Mouse (Mus musculus): ENCODE results near the gene Pim2. TPM values are rescaled to one million over a fixed set of nuclear protein-coding genes. Genes with fewer than 3 reads are reported as not detected.
"Not testable (repeated sequence)": the region's sequence is repeated elsewhere in the genome, so short reads cannot be mapped to it uniquely, and the experiment has no call there.

The Pim2 gene
- polyA plus RNA-seq, 1 experiment = 54.6 TPM

DNA sequence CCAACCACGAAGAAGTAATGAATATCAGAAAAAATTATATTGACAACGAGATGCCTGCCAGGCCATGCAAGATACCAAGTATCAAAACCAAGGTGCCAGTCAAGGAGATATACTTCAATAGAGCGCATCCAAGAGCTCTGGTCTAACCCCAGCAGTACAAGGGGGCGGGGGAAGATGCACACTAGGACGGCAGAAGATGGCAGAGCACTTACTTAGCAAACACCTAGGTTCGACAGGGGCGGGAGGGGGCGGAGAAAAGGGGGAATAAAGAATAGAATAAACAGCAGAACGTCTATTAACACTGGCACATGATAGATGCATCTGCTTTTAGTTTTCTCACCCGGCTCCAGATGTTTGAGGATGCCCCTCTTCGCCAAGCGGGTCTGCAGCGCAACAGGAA is 20.1 kb downstream of the Pim2 start:
- DNase-seq = peak; percentile 13
- TF ChIP-seq POLR2A (IDR thresholded peaks at IDR 0.05; ENCODE audit: control insufficient read depth, extremely low read depth, insufficient read depth, low read length, poor library complexity) (no peak), CTCF (IDR thresholded peaks at IDR 0.05; ENCODE audit: borderline replicate concordance, control insufficient read depth, extremely low read depth, insufficient read depth, low read length, poor library complexity) (no peak)
- 12% methylated on average over 13 of the region's 13 CpGs for WGBS
- H3K36me3 ChIP-seq (ENCODE audit: control insufficient read depth, insufficient read depth, low read length) = peaks cover 16% of the 10 kb centered on the region; the same call in 1 of the 2 replicates
- peak overlapping the region; percentile 100 for H3K4me3 ChIP-seq (ENCODE audit: control insufficient read depth, insufficient read depth, low read length)
- no peaks in the 10 kb centered on the region for H3K27me3 ChIP-seq (ENCODE audit: control insufficient read depth, insufficient read depth, low read length)
- H3K4me1 ChIP-seq (replicated peaks; ENCODE audit: control insufficient read depth, insufficient read depth, low read length) = 0 out of 2 replicates have a peak, but pooled peaks cover 2% of the 10 kb centered on the region
- peak overlapping the region; percentile 96; the same call in 1 of the 2 replicates for H3K27ac ChIP-seq (ENCODE audit: control insufficient read depth, insufficient read depth, low read length)

DNA sequence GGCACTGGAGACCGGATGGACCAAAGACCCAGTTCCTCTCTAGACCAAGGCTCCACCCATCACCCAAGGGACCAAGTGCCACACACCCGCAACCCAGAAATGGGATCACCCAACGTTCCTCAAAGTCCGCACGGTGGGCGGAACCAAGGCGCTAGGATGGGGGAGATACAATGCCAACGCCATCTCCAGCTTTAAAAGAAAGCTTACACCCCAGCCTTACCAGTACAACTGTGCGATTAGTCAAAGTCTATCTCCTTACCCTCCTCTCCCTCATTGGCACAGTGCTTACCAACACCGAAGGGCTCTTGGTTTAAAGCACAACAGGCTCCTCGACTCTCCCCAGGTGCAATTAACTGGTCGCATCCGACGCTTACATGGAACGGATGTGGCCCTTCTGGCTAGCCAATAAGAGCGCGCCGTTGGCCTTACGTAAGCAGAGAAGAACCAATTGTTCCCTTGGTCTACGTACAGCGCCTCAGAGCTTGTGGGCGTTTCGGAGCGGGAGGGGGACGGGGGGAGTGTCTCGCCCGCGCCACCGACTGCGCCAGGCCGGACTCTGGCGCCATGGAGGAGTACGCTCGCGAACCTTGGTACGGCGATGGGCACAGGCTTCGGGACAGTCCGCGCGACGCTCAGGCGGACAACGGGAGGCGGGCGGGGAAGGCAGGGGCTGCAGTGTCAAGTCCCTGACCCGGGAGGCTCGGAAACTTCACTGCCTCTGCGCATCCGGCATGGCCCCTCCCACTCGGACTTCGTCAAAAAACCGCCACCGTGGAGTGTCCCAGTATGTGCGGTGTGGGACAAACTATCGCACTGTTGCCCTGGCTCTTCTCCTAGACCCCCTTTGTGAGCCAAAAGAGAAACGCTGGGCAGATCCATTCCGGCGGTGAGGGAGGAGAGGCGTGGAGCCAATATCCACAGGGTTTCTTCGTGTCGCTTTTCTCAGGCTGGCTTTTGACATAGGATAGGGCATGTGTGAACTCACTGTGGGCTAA is 21.1 kb downstream of the Pim2 start, which contains the start of the genes Pqbp1 and Timm17b:
TSS of gene Pqbp1 (minus strand) at position 390 of the 995 bp plus-strand sequence.
TSS of gene Timm17b (plus strand) at position 478 of the 995 bp plus-strand sequence.
- 3% methylated on average over 62 of the region's 62 CpGs for WGBS

DNA sequence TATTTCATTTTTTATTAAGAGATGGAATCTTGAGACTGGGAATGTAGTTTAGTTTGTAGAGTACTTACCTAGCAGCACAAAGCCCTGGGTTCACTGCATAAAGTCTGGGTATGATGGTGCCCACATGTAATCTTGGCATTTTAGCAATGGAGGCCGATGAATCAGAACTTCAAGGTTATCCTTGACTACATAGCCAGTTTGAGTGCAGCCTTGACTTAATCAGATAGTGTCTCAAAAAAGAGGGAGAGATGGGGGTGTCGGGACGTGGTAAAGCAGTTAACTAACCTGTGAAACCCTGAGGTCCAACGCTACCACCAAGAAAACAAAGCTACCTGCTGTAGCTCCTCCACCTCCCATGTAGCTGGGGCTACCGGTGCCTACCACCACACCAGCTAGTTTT is 26.4 kb downstream of the Pim2 start:
- H3K4me1 ChIP-seq (replicated peaks; ENCODE audit: control insufficient read depth, insufficient read depth, low read length) = 0 out of 2 replicates have a peak, but pooled peaks cover 2% of the 10 kb centered on the region
- H3K27ac ChIP-seq (ENCODE audit: control insufficient read depth, insufficient read depth, low read length) = no peak overlapping the region
- H3K4me3 ChIP-seq (ENCODE audit: control insufficient read depth, insufficient read depth, low read length) = no peak overlapping the region
- WGBS = 96% methylated on average over 5 of the region's 5 CpGs
- no peak for DNase-seq
- H3K36me3 ChIP-seq (ENCODE audit: control insufficient read depth, insufficient read depth, low read length) = no peaks in the 10 kb centered on the region
- H3K27me3 ChIP-seq (ENCODE audit: control insufficient read depth, insufficient read depth, low read length) = no peaks in the 10 kb centered on the region
- no peak for TF ChIP-seq POLR2A (IDR thresholded peaks at IDR 0.05; ENCODE audit: control insufficient read depth, extremely low read depth, insufficient read depth, low read length, poor library complexity)
- no peak for TF ChIP-seq CTCF (IDR thresholded peaks at IDR 0.05; ENCODE audit: borderline replicate concordance, control insufficient read depth, extremely low read depth, insufficient read depth, low read length, poor library complexity)

More for the DNA sequence above, 21.1 kb downstream of the Pim2 start, which contains the start of the genes Pqbp1 and Timm17b:
- peak within 1 kb of the TSS; percentile 96 for H3K27ac ChIP-seq (ENCODE audit: control insufficient read depth, insufficient read depth, low read length)
- H3K4me1 ChIP-seq (replicated peaks; ENCODE audit: control insufficient read depth, insufficient read depth, low read length) = 0 out of 2 replicates have a peak, but pooled peaks cover 2% of the 10 kb centered on the region
- peaks cover 15% of the 10 kb centered on the region; the same call in 1 of the 2 replicates for H3K36me3 ChIP-seq (ENCODE audit: control insufficient read depth, insufficient read depth, low read length)
- peak within 1 kb of the TSS; percentile 100 for H3K4me3 ChIP-seq (ENCODE audit: control insufficient read depth, insufficient read depth, low read length)
- H3K27me3 ChIP-seq (ENCODE audit: control insufficient read depth, insufficient read depth, low read length) = no peaks in the 10 kb centered on the region
- DNase-seq = peak; percentile 84
- TF ChIP-seq POLR2A (IDR thresholded peaks at IDR 0.05; ENCODE audit: control insufficient read depth, extremely low read depth, insufficient read depth, low read length, poor library complexity) = peak; percentile 55; the same call in 1 of the 2 replicates
- no peak for TF ChIP-seq CTCF (IDR thresholded peaks at IDR 0.05; ENCODE audit: borderline replicate concordance, control insufficient read depth, extremely low read depth, insufficient read depth, low read length, poor library complexity)

DNA sequence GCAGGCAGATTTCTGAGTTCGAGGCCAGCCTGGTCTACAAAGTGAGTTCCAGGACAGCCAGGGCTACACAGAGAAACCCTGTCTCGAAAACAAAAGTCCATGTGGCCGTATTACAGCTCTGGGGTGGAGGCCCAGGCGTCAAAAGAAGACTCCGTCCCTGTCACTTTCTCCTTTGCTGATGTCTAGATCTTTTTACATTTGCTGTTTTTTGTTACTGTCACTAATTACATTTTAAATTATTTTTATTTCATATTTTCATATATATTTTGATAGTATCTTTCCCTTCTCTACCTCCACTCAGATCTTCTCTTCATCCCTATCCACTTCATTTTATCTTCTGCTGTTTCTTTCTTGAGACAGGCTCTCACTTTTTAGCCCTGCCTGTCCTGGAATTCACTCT is 29.7 kb downstream of the Pim2 start, which contains the start of gene Gm10491:
TSS of gene Gm10491 (minus strand) at position 101 of the 400 bp plus-strand sequence.
- Histone ChIP-seq H3K27ac (ENCODE audit: control insufficient read depth, insufficient read depth, low read length) (no peak within 1 kb of the TSS), H3K36me3 (ENCODE audit: control insufficient read depth, insufficient read depth, low read length) (no peaks in the 10 kb centered on the region), H3K4me1 (replicated peaks; ENCODE audit: control insufficient read depth, insufficient read depth, low read length) (no peaks in the 10 kb centered on the region), H3K27me3 (ENCODE audit: control insufficient read depth, insufficient read depth, low read length) (no peaks in the 10 kb centered on the region), H3K4me3 (ENCODE audit: control insufficient read depth, insufficient read depth, low read length) (no peak within 1 kb of the TSS)
- 100% methylated on average over 5 of the region's 5 CpGs for WGBS
- no peak for TF ChIP-seq CTCF (IDR thresholded peaks at IDR 0.05; ENCODE audit: borderline replicate concordance, control insufficient read depth, extremely low read depth, insufficient read depth, low read length, poor library complexity)
- no peak for TF ChIP-seq POLR2A (IDR thresholded peaks at IDR 0.05; ENCODE audit: control insufficient read depth, extremely low read depth, insufficient read depth, low read length, poor library complexity)
- DNase-seq = no peak

DNA sequence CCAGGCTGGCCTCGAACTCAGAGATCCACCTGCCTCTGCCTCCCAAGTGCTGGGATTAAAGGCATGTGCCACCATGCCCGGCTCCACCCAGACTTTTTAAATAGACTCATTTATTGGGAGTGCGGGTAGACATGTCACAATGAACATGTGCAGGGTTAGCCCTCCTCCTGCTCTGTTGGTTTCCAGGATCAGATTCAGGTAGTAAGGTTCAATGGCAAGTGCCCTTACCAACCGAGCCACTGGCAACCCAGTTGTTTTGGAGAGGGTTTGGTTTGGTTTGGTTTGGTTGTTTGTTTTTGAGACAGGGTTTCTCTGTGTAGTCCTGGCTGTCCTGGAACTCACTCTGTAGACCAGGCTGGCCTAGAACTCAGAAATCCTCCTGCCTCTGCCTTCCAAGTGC is 31.2 kb downstream of the Pim2 start, which contains the start of gene Gm10490:
TSS of gene Gm10490 (plus strand) at position 301 of the 400 bp plus-strand sequence.
- not testable (repeated sequence) for H3K36me3 ChIP-seq (ENCODE audit: control insufficient read depth, insufficient read depth, low read length); DNase-seq; H3K27ac ChIP-seq (ENCODE audit: control insufficient read depth, insufficient read depth, low read length); H3K27me3 ChIP-seq (ENCODE audit: control insufficient read depth, insufficient read depth, low read length); H3K4me1 ChIP-seq (replicated peaks; ENCODE audit: control insufficient read depth, insufficient read depth, low read length); H3K4me3 ChIP-seq (ENCODE audit: control insufficient read depth, insufficient read depth, low read length)
- WGBS = 95% methylated on average over 4 of the region's 4 CpGs

DNA sequence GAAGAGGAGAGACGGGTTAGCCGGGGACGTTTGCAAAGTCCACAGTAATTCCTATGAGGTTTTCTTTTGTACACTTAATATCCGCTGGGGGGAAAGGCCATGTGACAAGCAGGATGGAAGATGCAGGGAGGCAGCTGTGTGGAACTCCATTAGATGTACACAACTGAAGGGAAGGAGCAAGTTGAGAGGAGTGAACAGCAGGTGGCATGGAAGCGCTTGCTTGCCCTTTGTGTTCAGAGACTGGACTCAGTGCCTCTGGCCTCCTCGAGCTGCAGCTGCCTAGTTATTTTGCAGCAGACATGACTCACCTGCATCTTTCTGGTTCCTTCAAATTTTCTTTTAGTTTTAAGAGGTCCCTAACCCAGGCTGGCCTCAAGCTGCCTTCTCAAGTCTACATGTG is 32.4 kb downstream of the Pim2 start:
- no peak for DNase-seq
- Histone ChIP-seq H3K4me1 (replicated peaks; ENCODE audit: control insufficient read depth, insufficient read depth, low read length) (no peaks in the 10 kb centered on the region), H3K27me3 (ENCODE audit: control insufficient read depth, insufficient read depth, low read length) (no peaks in the 10 kb centered on the region), H3K4me3 (ENCODE audit: control insufficient read depth, insufficient read depth, low read length) (no peak overlapping the region), H3K27ac (ENCODE audit: control insufficient read depth, insufficient read depth, low read length) (no peak overlapping the region), H3K36me3 (ENCODE audit: control insufficient read depth, insufficient read depth, low read length) (no peaks in the 10 kb centered on the region)
- TF ChIP-seq CTCF (IDR thresholded peaks at IDR 0.05; ENCODE audit: borderline replicate concordance, control insufficient read depth, extremely low read depth, insufficient read depth, low read length, poor library complexity) (no peak), POLR2A (IDR thresholded peaks at IDR 0.05; ENCODE audit: control insufficient read depth, extremely low read depth, insufficient read depth, low read length, poor library complexity) (no peak)
- 77% methylated on average over 6 of the region's 6 CpGs for WGBS

DNA sequence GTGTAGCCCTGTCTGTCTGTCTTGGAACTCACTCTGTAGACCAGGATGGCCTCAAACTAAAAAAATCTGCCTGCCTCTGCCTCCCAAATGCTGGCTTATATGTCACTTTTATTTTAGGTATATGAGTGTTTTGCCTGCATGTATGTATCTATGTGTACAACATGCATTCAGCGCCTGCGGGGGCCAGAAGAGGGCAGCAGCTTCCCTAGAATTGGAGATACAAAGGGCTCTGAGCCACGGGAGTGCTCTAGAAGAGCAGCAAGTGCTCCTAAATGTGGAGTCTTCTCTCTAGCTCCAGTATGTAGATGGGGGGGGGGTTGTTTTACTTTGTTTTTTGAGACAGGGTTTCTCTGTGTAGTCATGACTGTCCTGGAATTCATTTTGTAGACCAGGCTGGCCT is 37.6 kb downstream of the Pim2 start:
- 12% methylated on average over 3 of the region's 3 CpGs for WGBS
- not testable (repeated sequence) for H3K4me3 ChIP-seq (ENCODE audit: control insufficient read depth, insufficient read depth, low read length); H3K27ac ChIP-seq (ENCODE audit: control insufficient read depth, insufficient read depth, low read length); H3K27me3 ChIP-seq (ENCODE audit: control insufficient read depth, insufficient read depth, low read length); H3K36me3 ChIP-seq (ENCODE audit: control insufficient read depth, insufficient read depth, low read length); H3K4me1 ChIP-seq (replicated peaks; ENCODE audit: control insufficient read depth, insufficient read depth, low read length)
- peak; percentile 24 for DNase-seq

DNA sequence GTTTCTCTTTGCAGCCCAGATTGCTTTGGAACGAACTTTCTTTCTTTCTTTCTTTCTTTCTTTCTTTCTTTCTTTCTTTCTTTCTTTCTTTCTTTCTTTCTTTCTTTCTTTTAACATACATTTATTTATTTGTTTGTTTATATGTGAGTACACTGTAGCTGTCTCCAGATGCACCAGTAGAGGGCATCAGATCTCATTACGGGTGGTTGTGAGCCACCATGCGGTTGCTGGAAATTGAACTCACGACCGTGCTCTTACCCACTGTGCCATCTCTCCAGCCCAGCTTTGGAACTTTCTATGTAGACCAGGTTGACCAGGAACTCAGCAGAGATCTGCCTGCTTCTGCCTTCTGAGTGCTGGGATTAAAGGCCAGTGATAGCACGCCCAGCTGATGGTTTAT is 39.9 kb downstream of the Pim2 start:
- H3K4me1 ChIP-seq (replicated peaks; ENCODE audit: control insufficient read depth, insufficient read depth, low read length); H3K4me3 ChIP-seq (ENCODE audit: control insufficient read depth, insufficient read depth, low read length); H3K27ac ChIP-seq (ENCODE audit: control insufficient read depth, insufficient read depth, low read length); H3K36me3 ChIP-seq (ENCODE audit: control insufficient read depth, insufficient read depth, low read length); H3K27me3 ChIP-seq (ENCODE audit: control insufficient read depth, insufficient read depth, low read length); DNase-seq: not testable (repeated sequence)
- WGBS = 65% methylated on average over 6 of the region's 6 CpGs

All from thymus, adult 2 months (tissue).